8 mouse cellular contexts compared by ENCODE assay signal in the genomic region with DNA sequence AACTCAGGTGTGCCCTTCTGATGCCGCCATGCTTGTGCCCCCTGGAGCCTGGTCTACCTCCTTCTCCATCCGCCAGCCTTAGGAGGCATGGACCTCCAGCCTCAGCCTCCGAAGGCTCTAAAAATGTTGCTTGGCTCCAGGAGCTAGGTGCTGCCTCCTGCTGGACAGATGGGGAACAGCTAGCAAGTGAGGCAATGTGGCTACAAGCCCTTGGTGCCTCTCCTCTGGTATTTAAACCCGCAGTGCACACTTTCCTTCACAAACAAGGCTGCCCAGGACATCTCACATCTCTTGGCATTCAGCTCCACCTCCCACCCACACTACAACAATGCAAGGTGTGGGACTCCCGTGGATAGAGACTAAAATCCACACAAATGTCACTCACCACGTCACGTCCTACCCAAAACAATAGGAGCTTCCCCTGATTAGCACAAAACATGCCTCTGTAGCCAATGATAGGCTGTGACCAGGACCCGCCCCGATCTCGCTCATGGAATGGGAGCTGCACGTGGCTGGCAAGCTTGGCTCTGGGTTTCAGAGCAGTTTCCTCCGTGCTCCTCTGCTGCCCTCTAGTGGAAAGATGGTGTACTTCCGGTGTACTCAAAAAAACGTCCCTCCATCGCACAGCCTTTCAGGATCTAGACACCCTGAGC. TPM values are rescaled to one million over a fixed set of nuclear protein-coding genes. Genes with fewer than 3 reads are reported as not detected.
DNase-seq lines count a peak whose midpoint lies in the region; ATAC-seq lines count a peak whose summit lies in the region.

No protein-coding gene starts in this region.

- no peaks in the 10 kb centered on the region for H3K27me3 ChIP-seq in hindbrain, embryonic 14.5 days (ENCODE audit: control insufficient read depth, insufficient read depth, low read length)

- peak overlapping the region; percentile 39 for H3K9ac ChIP-seq in hindbrain, embryonic 14.5 days

- WGBS in hindbrain, embryonic 14.5 days, result 3% methylated on average over 15 of the region's 15 CpGs

- no peaks in the 10 kb centered on the region for H3K36me3 ChIP-seq in hindbrain, embryonic 14.5 days (replicated peaks; ENCODE audit: control insufficient read depth, insufficient read depth)

- no peaks in the 10 kb centered on the region for H3K4me1 ChIP-seq in hindbrain, embryonic 14.5 days (replicated peaks; ENCODE audit: control insufficient read depth, insufficient read depth, low read length)

- peak overlapping the region; percentile 46 for H3K4me2 ChIP-seq in hindbrain, embryonic 14.5 days (replicated peaks)

- peak overlapping the region; percentile 81 for H3K27ac ChIP-seq in hindbrain, embryonic 14.5 days

- peak; percentile 98 for DNase-seq in NIH3T3 (ENCODE audit: low read depth)
- DNase-seq in cerebellum, postnatal 10 days, result peak; percentile 96 to 99
- DNase-seq in frontal cortex, postnatal 14 days (ENCODE audit: low spot score in 2 of 2), result peak; percentile 87 to 91
- peak; percentile 100 for DNase-seq in hindbrain, embryonic 14.5 days (ENCODE audit: low spot score)
- DNase-seq in layer of hippocampus, postnatal 36 days, result peak; percentile 85 to 90
- DNase-seq in lung, postnatal 36 days, result peak; percentile 96
- DNase-seq in retina, postnatal 1 day, result peak; percentile 96
- peak; percentile 85 to 90 for DNase-seq in urinary bladder, adult 18-20 months (ENCODE audit: low spot score in 2 of 2)

- ATAC-seq in hindbrain, embryonic 14.5 days (ENCODE audit: low FRiP score), result peak; percentile 97

- H3K9me3 ChIP-seq in hindbrain, embryonic 14.5 days (ENCODE audit: control insufficient read depth, low read length), result no peaks in the 10 kb centered on the region

- H3K4me3 ChIP-seq in hindbrain, embryonic 14.5 days (replicated peaks; ENCODE audit: low read length), result peak overlapping the region; percentile 16

RNA-seq across cellular contexts. Expression of a gene that starts 20.2 kb away (rescaled TPM):
- 4.1 and 6.8 TPM in 2 replicates for polyA plus RNA-seq in hindbrain, embryonic 14.5 days (2014; fragmentation: Nextera tagmentation; extraction: Ambion mirVana)
- under 1 TPM in 1 of 2 experiments, not detected in 1; 0.18 TPM for total RNA-seq in layer of hippocampus, postnatal 36 days (2021)

RNA-seq across cellular contexts. Expression of a gene that starts 30.0 kb away (rescaled TPM):
- polyA plus RNA-seq in hindbrain, embryonic 14.5 days (2014; fragmentation: Nextera tagmentation; extraction: Ambion mirVana), result 0.07 TPM in 1 of 2 replicates, not detected in the other
- not detected for total RNA-seq in layer of hippocampus, postnatal 36 days (2021)

RNA-seq across cellular contexts. Expression of a gene that starts 43.9 kb away (rescaled TPM):
- 8.6 and 15.7 TPM in 2 replicates for polyA plus RNA-seq in hindbrain, embryonic 14.5 days (2014; fragmentation: Nextera tagmentation; extraction: Ambion mirVana)
- under 1 TPM in 1 of 2 experiments, not detected in 1; 0.71 TPM for total RNA-seq in layer of hippocampus, postnatal 36 days (2021)

RNA-seq across cellular contexts. Expression of a gene that starts 44.0 kb away (rescaled TPM):
- 0.29 TPM in 1 of 2 replicates, not detected in the other for polyA plus RNA-seq in hindbrain, embryonic 14.5 days (2014; fragmentation: Nextera tagmentation; extraction: Ambion mirVana)
- not detected for total RNA-seq in layer of hippocampus, postnatal 36 days (2021)

RNA-seq across cellular contexts. Expression of a gene that starts 59.5 kb away (rescaled TPM):
- not detected in 2 replicates for polyA plus RNA-seq in hindbrain, embryonic 14.5 days (2014; fragmentation: Nextera tagmentation; extraction: Ambion mirVana)
- total RNA-seq in layer of hippocampus, postnatal 36 days (2021), result not detected

Comparison
In these comparisons a context has a peak if more than half of its experiments do, and no peak if none do; other contexts are left out.
1. Peak in every context shown above with its lines: DNase-seq, ATAC-seq, H3K4me3 ChIP-seq and H3K27ac ChIP-seq.